Mouse (Mus musculus) erythroblast, adult 5-6 weeks (primary cell): Measurements from ENCODE around the gene Tmem59l. TPM values are rescaled to one million over a fixed set of nuclear protein-coding genes. Genes with fewer than 3 reads are reported as not detected.

ENCODE experiments used
- ATAC-seq: replicated peaks from 2 replicates; pipeline ENCODE4 v1.8.0; 2016; ENCODE audit warnings: moderate number of reproducible peaks, mild to moderate bottlenecking, moderate TSS enrichment, inconsistent platforms; ENCODE audit not compliant: poor library complexity, low FRiP score, severe bottlenecking
- total RNA-seq, 2 experiments: library from RNA; stranded (forward) in 1 of 2; stranded (reverse) in 1 of 2; fragments of 150-400 nt in 1 of 2; fragments of 200-764, 138-1000 nt in 1 of 2; gene quantifications; 2 replicates each; pipeline versions ENCODE4 v1.2.3 to v1.2.4; 2015 to 2017; ENCODE audit warnings: low replicate concordance in 2 of 2

The Tmem59l gene
- total RNA-seq, 2 experiments from 2014 or later, result not detected

- ATAC-seq, result no peak
Observed at GRCm38 (mm10) chr8:70492664-70493640, 5.8 kb upstream of the Tmem59l start, which contains the start of gene Crlf1. TSS of gene Crlf1 (plus strand) at chr8:70493158.

DNA sequence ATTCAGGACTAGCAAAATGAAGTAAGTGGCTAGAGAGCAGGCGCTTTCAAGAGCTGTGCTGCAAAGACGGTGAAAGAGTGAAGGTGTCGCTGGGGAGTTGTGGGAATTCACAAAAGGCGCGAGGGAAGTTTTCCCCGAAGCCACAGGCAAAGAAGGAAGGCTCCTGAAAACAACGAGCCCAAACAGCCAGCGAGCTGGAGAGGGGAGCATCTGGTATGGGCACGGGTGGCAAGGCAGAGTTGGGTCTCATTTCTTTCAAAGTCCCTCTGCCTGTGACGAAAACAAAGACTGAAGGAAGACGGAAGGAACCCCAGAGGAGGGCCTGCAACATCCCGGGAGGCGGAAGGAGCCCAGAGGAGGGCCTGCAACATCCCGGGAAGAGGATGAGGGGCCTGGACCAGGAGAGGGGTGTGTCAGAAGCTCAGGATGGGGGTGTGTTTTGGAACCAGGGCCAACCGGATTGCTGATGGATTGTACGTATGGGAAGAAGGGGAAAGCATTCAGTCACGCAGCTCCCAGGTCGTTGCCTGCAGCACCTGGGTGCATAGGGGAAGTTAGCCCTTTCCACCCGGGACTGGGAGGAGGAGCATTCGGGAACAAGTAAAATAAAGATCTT, 3.8 kb upstream of the Tmem59l start:
- ATAC-seq, result no peak

GRCm38 (mm10) chr8:70490061-70490879, 3.1 kb upstream of the Tmem59l start:
- no peak for ATAC-seq

DNA sequence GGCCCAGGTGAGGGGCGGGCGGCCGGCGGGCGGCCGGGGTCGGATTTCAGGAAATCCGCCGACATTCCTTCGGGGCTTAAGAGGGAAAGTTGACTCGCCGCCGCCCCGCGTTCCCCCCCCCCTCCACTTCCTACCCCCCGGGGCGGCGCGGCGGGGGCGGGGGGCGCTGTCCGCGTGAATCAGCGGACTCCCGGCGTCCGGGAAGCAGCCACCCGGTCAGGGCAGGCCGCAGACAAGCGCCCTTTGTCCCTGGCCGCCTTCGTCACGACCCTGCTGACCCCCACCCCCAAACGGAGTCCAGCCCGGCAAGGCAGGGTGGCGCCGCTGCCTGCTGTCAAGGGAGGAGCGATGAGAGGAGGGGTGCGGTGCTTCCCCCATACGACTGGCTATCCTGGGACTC, 2.4 kb upstream of the Tmem59l start:
- no peak for ATAC-seq

DNA sequence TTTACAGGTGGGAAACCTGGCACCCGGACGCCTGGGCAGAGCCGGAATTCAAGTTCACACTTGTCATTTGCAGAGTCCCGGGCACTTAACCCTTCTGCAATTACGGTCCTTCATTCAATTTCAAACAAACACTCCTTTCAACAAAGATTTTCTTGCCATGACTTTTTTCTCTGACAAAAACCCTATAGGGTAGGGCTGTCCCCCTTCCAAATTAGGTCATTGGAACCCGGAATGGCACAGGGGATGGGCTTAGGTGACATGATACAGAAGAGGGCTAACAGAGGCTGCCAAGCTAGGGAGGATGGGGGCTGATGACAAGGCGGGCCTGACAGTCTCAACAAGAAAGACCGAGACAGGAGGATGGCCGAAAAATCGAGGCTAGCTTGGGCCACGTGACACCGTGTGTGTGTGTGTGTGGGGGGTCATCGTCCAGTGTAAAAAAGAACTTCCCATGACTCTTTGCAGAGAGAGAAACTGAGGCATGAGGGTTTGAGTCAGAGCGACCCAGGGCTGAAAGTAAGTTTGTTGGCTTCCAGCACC, 1.8 kb upstream of the Tmem59l start:
- ATAC-seq, result no peak

DNA sequence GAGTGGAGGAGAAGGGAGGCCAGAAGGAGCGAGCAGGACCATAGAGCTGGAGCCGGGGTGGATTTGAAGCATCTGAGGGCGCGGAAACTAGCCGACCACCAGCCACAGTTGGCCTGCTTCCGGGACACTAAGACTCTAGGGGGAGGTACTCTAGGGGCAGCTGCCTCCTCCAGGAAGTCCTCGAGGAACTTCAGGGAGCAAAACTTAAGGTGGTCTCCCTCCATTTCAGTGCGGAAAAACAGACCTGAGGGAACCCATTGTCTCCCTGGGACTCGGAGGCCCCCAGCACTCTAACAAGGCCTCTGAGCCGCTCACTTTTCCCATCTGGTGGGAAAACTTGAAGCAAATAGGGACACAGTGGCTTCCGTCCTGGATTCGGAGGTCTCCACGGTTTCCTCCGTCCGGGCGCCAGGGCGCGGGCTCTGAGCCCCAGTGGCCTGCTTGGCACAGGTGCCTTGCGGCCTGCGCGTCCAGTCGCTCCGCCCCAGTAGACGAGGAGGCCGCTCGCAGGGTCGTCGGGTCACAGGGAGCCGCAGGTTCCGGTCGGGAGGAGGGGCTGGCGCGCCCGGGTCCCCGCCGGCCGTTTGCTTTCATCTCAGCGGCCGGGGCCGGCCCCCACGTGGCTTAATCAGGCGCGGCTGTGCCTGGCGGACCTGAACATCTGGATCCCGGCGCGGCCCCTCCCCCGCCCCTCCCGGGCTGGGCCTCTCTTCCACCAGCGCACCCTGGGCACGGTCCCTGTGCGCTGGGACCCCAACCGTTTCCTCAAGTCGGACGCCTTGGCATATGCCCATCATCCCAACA, 1.0 kb upstream of the Tmem59l start:
- ATAC-seq, result no peak

GRCm38 (mm10) chr8:70486191-70486681, 922 bp downstream of the Tmem59l start:
- no peak for ATAC-seq

DNA sequence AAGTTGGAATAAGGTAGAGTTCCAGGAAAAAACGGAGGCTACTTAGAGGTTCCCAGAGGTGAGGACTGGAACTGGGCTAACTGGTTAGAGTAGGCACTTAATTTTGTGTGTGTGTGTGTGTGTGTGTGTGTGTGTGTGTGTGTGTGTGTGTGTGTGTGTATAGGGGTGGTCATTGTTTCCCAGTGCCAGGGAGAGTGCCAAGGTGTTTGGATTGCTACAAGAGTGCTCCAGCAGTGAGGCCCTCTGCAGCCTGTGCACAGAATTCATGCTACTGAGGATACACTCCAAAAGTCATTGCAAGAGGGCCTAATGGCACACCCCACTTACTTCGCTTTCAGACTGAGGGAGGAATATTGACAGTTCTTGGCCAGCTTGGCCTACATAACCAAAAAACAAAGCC, 4.2 kb downstream of the Tmem59l start:
- ATAC-seq, result no peak

- ATAC-seq, result no peak
Observed at GRCm38 (mm10) chr8:70481908-70482307, 5.2 kb downstream of the Tmem59l start.

DNA sequence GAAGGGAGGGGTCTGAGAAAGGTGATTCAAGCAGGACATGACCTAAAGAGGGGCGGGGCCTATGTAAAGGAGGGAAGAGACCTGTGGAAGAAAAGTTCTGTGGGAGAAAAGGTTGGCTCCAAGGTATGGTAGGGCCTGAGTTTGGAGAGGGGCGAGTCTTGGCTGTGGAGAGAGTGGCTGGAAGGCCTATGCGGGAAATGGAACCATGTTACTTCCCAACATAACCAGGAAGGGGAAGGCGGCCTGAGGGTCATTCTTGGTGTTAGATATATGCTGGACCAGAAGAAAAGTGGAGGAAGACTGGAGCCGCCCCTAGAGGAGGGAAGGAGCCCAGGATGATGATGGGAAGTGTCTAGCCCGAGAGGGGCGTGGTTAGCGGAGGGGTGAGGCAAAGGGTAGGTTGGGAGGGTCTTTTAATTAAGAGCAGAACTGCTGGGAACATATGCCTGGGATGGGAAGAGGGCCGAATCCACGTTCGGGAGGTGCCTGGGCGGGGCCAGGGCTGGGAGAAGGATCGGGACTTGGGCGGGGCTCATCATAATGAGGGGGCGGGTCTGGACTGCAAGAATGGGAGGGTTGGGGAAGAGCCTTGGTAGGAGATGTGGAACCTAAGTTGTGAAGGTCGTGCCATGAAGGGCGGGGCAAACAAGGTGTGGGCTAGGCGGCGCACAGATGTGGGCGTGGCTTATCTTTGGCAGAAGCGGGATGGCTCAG, 9.7 kb downstream of the Tmem59l start:
- ATAC-seq, result peak; percentile 18

DNA sequence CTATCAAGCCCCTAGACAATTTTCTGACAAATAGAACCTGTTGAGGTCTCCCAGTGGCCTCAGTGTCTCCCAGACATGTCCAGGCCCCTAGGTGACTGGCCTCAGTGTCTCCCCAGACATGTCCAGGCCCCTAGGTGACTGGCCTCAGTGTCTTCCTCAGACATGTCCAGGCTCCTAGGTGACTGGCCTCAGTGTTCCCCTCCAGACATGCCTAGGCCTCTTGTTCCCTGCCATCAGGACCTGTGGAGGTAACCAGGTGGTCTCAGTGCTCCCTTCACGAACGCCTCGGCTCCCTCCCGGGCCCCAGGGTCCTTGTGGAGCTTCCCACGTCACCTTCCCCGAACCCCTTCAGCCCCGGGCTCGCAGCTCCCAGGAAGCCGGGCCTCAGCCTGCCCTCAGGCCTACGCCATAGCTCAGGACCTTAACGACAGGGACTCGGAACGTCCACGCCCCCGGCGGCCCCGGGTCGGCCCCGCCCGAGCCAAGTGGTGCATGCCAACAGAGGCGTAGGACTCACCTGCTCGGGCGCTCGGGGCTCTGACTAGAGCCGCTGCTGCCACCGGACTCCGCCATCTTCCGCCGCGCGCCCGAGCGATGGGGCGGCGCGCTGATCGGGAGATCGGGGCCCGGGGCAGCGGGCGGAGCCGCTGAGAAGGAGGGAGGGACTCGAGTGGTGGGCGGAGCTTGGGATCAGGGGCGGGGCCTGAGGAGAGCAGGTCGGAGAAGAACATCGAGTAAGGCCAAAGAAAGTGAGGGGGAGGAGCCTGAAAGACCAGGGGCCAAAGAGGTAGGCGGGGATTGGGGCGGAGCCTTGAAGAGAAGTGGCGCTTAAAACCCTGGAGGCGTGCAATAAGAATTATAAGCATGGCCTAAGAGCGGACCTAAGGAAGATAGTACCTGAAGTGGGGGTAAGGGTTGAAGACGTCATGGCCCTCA, 10.6 kb downstream of the Tmem59l start, which contains the start of gene Klhl26:
Klhl26 (minus strand) TSS at position 636 of the 936 bp plus-strand sequence.
- peak; percentile 90 for ATAC-seq

DNA sequence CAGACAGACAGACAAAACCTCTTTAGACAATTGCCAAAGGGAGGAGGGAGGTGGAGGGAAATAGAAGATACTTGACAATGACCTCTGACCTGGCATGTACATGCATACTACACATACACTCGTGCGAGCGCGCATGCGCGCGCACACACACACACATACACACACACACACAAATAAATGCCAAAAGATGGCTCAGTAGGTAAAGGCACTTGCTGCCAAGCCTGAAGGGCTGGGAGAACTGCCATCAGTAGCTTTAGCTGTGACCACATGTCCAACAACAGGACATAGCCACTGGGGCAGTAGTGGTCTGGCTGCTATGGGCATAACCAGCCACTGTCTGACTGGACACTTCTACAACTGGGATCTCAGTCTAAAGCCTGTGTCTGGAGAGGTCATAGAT, 15.3 kb downstream of the Tmem59l start:
- ATAC-seq, result no peak

- ATAC-seq, result no peak
Observed at GRCm38 (mm10) chr8:70469938-70470337, 17.2 kb downstream of the Tmem59l start.

DNA sequence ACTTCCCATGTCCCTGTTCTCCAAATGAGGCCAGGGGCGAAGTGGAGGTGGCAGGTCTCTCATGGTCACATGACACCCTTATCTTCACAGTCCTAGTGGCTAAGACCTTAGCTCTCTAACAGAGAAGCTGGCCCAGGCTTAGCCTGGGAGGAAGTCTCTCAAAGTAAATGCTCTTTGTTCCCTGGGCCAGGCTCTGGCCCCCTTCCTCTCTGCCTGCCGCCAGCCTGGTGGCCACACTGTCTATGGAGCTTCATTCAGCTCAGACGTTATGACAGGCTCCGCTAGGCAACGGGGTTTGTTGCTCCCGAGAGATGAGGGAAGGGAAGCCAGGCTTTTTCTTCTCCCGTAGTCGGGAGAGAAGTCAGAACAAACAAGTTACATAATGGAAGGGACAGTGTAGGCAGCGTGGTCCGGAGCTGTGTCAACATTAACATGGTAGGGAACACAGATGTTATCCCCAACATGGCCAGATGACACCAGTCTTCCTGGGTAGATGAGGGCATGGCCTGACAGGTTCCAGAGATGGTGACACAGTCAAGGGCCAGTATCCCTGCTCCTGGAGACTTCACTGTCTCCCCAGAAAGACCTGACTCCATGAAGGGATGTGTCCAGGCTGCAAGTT, 17.8 kb downstream of the Tmem59l start:
- no peak for ATAC-seq

GRCm38 (mm10) chr8:70468733-70469132, 18.4 kb downstream of the Tmem59l start:
- ATAC-seq, result no peak

- ATAC-seq, result no peak
Observed at GRCm38 (mm10) chr8:70467907-70468306, 19.3 kb downstream of the Tmem59l start.

DNA sequence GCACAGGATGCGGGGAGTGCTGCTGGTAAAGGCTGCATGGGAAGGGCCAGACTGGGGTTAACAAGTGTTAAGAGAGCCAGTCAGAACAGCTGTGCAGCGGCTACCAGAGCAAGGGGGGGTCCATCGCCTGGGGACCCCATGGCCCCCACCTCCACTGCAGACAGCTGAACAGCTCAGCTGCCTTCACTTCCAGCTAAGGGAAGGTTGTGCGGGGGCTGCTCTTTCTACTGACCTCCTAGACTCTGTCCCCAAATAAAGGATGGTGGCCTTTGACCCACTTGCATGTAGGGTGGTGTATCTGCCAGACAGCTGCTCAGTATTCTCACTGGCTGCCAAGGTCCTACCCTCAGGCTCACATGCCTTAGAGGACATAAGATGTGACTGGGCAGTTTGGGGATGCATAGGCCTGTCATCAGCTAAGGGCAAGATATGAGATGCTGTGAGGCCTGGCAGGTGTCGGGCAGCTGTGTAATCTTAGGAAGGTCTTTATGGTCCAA, 19.9 kb downstream of the Tmem59l start:
- no peak for ATAC-seq
